Mouse (Mus musculus) erythroblast, embryonic 14.5 days (primary cell): ENCODE measurements around the gene Cpne5. TPM values are rescaled to one million over a fixed set of nuclear protein-coding genes. Genes with fewer than 3 reads are reported as not detected.

ENCODE experiments used
- H3K27me3 ChIP-seq: 2 replicates; pipeline ENCODE4 v1.6.1; 2012; ENCODE audit warnings: inconsistent platforms; ENCODE audit not compliant: control insufficient read depth
- H3K36me3 ChIP-seq: 2 replicates; pipeline ENCODE4 v1.6.1; 2012; ENCODE audit warnings: mild to moderate bottlenecking, inconsistent platforms; ENCODE audit not compliant: control insufficient read depth
- H3K4me1 ChIP-seq: 2 replicates; pipeline ENCODE4 v1.6.1; 2012; ENCODE audit warnings: inconsistent platforms; ENCODE audit not compliant: control insufficient read depth
- H3K4me3 ChIP-seq: replicated peaks from 2 replicates; pipeline ENCODE3; 2012; ENCODE audit warnings: moderate library complexity, mild to moderate bottlenecking, inconsistent platforms
- H3K9me3 ChIP-seq: 2 replicates; pipeline ENCODE4 v1.6.1; 2012; ENCODE audit warnings: low read length, inconsistent platforms, mixed read lengths; ENCODE audit not compliant: control insufficient read depth
- GATA1 ChIP-seq: IDR thresholded peaks from 2 replicates; pipeline ENCODE4 v1.6.1; 2012; ENCODE audit warnings: low read length, inconsistent platforms, mixed read lengths
- TAL1 ChIP-seq: IDR thresholded peaks from 3 replicates; pipeline ENCODE4 v1.6.1; 2012; ENCODE audit warnings: low read length, inconsistent platforms, mixed read lengths
- polyA plus RNA-seq: library from polyadenylated mRNA; stranded (reverse); fragments of >175 nt; gene quantifications from 2 replicates; pipeline ENCODE4 v1.2.3, GENCODE M21; 2012

Gene Cpne5
- polyA plus RNA-seq, 1 experiment = 0.03 TPM

DNA sequence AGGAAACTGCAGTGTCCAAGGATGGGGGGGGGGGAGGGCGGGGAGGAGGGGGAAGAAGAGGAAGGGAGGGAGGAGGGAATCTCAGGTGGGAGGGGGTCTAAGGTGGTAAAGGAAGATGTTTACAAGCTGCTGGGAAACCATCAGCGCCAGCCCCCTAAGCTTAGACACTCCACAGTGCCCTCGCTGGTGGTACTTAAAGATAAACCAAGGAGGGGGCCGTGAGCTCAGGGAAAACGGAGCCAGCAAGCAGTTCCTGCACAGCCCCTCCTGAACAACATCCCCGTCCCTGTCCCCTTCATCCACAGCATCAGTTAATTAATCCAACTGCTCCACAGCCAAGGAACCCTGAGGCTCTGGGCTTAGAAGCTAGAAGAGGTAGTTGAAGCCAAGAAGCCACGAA is 38.1 kb downstream of the Cpne5 start:
- Histone ChIP-seq H3K36me3 (no peaks in the 10 kb centered on the region), H3K4me1 (no peaks in the 10 kb centered on the region), H3K27me3 (no peaks in the 10 kb centered on the region), H3K9me3 (no peaks in the 10 kb centered on the region), H3K4me3 (no peak overlapping the region)
- no peak for TF ChIP-seq TAL1
- TF ChIP-seq GATA1 = no peak

- Histone ChIP-seq H3K4me3 (no peak overlapping the region), H3K9me3 (no peaks in the 10 kb centered on the region), H3K36me3 (no peaks in the 10 kb centered on the region), H3K27me3 (no peaks in the 10 kb centered on the region), H3K4me1 (no peaks in the 10 kb centered on the region)
- TF ChIP-seq GATA1 (no peak), TAL1 (no peak)
Observed at GRCm38 (mm10) chr17:29199151-29199800, 38.7 kb downstream of the Cpne5 start.

GRCm38 (mm10) chr17:29195579-29195978 is 42.4 kb downstream of the Cpne5 start:
- H3K36me3 ChIP-seq = no peaks in the 10 kb centered on the region
- peaks cover 11% of the 10 kb centered on the region for H3K4me1 ChIP-seq
- peaks cover 2% of the 10 kb centered on the region for H3K27me3 ChIP-seq
- no peak overlapping the region for H3K4me3 ChIP-seq
- no peak for TF ChIP-seq GATA1
- TF ChIP-seq TAL1 = no peak
- no peaks in the 10 kb centered on the region for H3K9me3 ChIP-seq

DNA sequence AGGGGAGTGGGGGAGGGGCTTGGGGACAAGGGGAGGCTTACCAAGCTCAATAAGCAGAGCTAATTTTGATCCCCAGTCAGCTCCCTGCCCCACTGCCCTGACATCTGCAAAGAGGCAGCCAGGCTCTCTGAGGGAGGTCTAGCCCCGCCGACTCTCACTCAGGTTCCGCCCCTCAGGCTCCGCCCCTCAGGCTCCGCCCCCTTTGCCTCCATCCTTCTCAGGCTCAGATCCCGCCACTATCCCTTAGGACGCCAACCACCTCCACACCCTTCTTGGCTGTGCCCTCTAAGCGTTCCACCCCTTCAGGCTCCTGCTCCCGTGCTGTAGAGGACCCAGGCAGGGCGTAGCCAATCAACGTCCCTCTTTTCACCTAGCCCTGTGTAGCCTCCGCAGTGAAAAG is 49.0 kb downstream of the Cpne5 start:
- TF ChIP-seq TAL1 = no peak
- no peak for TF ChIP-seq GATA1
- Histone ChIP-seq H3K4me3 (no peak overlapping the region), H3K36me3 (no peaks in the 10 kb centered on the region), H3K27me3 (peaks cover 21% of the 10 kb centered on the region), H3K4me1 (peaks cover 15% of the 10 kb centered on the region), H3K9me3 (no peaks in the 10 kb centered on the region)

DNA sequence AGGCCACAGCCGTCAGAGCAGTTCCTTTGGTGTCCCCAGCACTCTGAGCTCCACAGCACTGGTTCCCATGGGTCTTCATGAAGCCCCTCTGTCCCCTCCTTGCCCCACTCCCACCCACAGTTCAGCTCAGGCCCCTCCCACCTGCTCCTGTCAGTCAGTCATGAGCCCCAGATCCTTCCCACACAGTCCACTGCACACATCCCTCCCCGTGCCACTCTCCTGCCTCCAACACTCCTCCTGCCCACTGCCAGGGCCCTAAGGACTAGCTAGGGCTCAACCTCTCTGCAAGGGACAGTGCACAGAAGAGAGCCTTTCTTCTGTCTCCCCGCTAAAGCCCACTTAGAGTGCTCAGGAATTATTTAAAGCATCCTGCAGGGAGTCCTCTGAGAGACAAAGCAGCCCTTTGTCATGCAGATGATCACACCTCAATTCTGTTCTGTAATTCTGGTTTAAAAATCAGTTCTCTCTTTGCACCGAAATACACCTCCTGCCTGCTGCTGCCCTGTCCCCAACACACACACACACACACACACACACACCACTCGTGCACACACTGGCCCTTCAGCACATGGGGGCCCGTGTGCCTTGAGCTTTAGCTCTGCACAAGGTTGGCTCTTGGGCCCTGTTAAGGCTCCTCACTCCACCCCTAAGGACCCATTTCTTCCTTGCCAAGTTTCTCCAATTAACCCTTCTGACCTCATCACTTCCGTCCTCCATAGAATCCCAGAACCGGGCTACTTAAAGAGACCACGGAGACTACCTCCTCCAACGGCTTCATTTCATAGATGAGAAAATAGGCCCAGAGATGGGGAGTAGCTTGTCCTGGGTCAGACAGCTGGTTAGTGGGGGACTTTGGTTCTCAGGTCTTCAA is 50.7 kb downstream of the Cpne5 start:
- Histone ChIP-seq H3K4me3 (no peak overlapping the region), H3K9me3 (no peaks in the 10 kb centered on the region), H3K27me3 (peaks cover 21% of the 10 kb centered on the region), H3K36me3 (no peaks in the 10 kb centered on the region), H3K4me1 (peaks cover 4% of the 10 kb centered on the region)
- no peak for TF ChIP-seq TAL1
- no peak for TF ChIP-seq GATA1

DNA sequence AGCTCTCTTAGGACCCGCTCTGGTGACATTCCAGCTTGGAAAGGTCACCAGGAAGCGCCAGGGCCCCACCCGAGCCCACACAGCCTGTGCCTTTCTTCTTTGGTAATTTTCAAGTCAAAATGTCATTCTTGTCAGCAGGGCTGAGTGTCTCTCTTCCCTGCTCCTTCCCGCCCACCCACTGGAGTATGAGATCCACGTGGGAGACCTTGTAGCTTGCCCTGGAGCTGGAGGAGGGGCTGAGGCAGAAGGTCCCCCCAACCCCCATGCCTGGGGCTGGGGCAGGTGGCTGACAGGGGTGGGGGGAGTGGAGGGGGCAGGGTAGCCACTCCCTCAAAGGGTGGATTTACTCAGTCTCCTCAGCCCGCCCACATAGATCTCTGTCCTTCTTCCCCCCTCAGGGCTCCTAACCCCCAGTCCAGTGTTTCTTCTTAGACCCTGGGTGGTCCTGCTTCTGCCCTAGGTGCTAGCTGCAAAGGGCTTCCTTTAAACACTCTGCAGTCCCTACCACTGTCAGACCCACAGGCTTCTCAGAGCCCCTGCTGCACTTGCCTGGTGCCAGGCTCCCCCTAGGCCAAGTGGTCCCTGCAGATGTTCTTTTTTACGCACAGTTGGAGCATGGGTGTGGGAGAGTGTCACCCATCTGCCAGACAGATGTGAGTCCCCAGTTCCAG is 52.5 kb downstream of the Cpne5 start:
- Histone ChIP-seq H3K27me3 (peaks cover 19% of the 10 kb centered on the region), H3K36me3 (no peaks in the 10 kb centered on the region), H3K4me1 (peaks cover 3% of the 10 kb centered on the region), H3K9me3 (no peaks in the 10 kb centered on the region), H3K4me3 (no peak overlapping the region)
- TF ChIP-seq GATA1 = no peak
- no peak for TF ChIP-seq TAL1

DNA sequence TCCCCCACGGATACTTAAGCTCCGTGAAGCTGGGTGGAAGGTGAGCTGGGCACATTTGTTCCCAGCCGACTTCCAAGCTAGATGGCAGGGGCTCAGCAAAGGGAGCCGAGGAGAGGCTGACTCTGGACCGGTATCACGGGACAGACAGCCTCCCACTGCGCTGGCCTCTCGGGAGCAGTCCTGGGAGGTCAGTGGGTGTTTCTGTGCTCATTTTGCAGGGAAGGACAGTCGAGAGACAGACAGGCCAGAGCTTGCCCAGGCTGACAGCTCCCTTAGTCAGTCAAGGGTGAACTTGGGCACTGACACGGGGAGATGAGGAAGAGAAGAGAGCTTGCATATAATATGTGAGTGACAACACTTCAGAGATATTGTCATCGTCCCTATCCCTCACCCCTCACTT is 54.8 kb downstream of the Cpne5 start:
- H3K27me3 ChIP-seq = no peaks in the 10 kb centered on the region
- no peaks in the 10 kb centered on the region for H3K4me1 ChIP-seq
- H3K9me3 ChIP-seq = no peaks in the 10 kb centered on the region
- H3K36me3 ChIP-seq = no peaks in the 10 kb centered on the region
- no peak for TF ChIP-seq TAL1
- TF ChIP-seq GATA1 = no peak
- no peak overlapping the region for H3K4me3 ChIP-seq

GRCm38 (mm10) chr17:29181751-29182150 is 56.2 kb downstream of the Cpne5 start:
- Histone ChIP-seq H3K36me3 (no peaks in the 10 kb centered on the region), H3K27me3 (no peaks in the 10 kb centered on the region), H3K9me3 (no peaks in the 10 kb centered on the region), H3K4me1 (no peaks in the 10 kb centered on the region), H3K4me3 (no peak overlapping the region)
- no peak for TF ChIP-seq GATA1
- TF ChIP-seq TAL1 = no peak
